Mouse (Mus musculus) stomach, postnatal 0 days (tissue): ENCODE measurements around the gene Ptgr1. TPM values are rescaled to one million over a fixed set of nuclear protein-coding genes. Genes with fewer than 3 reads are reported as not detected.

Source experiments
- ATAC-seq: fragments of 200-750 bp; cut with Nextera tagmentation; 2 replicates; pipeline ENCODE4 v1.8.0; 2017; ENCODE audit not compliant: low FRiP score, low TSS enrichment
- DNase-seq: peaks from one replicate; pipeline ENCODE4 v3.0.0-alpha.2; 2016; ENCODE audit warnings: low spot score
- H3K27ac ChIP-seq: fragments of 300-500 bp; sonication (generic); replicated peaks from 2 replicates; pipeline ENCODE4 v1.5.1; 2014; ENCODE audit warnings: mild to moderate bottlenecking, control low read depth
- H3K27me3 ChIP-seq: fragments of 300-500 bp; sonication (generic); 2 replicates; pipeline ENCODE4 v1.6.1; 2014; ENCODE audit warnings: low read length; ENCODE audit not compliant: control insufficient read depth, insufficient read depth
- H3K36me3 ChIP-seq: fragments of 300-500 bp; sonication (generic); 2 replicates; pipeline ENCODE4 v1.6.1; 2014; ENCODE audit warnings: low read length, mixed read lengths; ENCODE audit not compliant: control insufficient read depth, insufficient read depth
- H3K4me1 ChIP-seq: fragments of 300-500 bp; sonication (generic); replicated peaks from 2 replicates; pipeline ENCODE4 v1.6.1; 2014; ENCODE audit warnings: antibody characterized with exemption; ENCODE audit not compliant: control insufficient read depth, insufficient read depth
- H3K4me2 ChIP-seq: fragments of 300-500 bp; sonication (generic); replicated peaks from 2 replicates; pipeline ENCODE4 v1.6.1; 2014; ENCODE audit warnings: low read depth, mild to moderate bottlenecking, control low read depth, moderate library complexity
- H3K4me3 ChIP-seq: fragments of 300-500 bp; sonication (generic); 2 replicates; pipeline ENCODE4 v1.5.1; 2014; ENCODE audit warnings: low read depth, low read length, control low read depth
- H3K9ac ChIP-seq: fragments of 300-500 bp; sonication (generic); 2 replicates; pipeline ENCODE4 v1.6.1; 2014; ENCODE audit warnings: mild to moderate bottlenecking, low read length, control low read depth, mixed read lengths
- H3K9me3 ChIP-seq: fragments of 300-500 bp; sonication (generic); 2 replicates; pipeline ENCODE4 v1.6.1; 2016; ENCODE audit warnings: low read length; ENCODE audit not compliant: control insufficient read depth
- CTCF ChIP-seq: IDR thresholded peaks from 2 replicates; pipeline ENCODE4 v1.5.1; 2016; ENCODE audit warnings: antibody characterized with exemption, low read depth, mild to moderate bottlenecking, moderate library complexity
- EP300 ChIP-seq: optimal IDR thresholded peaks from 2 replicates; pipeline ENCODE3; 2016; ENCODE audit warnings: antibody characterized with exemption
- WGBS: fragments of 180-500 bp; shearing (Covaris S2); extraction: QIAGEN DNeasy Blood & Tissue Kit; methylation state at CpG from one replicate; pipeline ENCODE4 v1.1.7; 2014; 5-methylcytosine and 5-hydroxymethylcytosine counted together
- polyA plus RNA-seq: library from polyadenylated mRNA; unstranded; fragments of >200 nt; fragmentation: Nextera tagmentation; extraction: Ambion mirVana; gene quantifications from 2 replicates; pipeline ENCODE4 v1.2.1, GENCODE M21; 2015

Ptgr1 gene
- polyA plus RNA-seq, 1 experiment from 2014 or later: 454 TPM

DNA sequence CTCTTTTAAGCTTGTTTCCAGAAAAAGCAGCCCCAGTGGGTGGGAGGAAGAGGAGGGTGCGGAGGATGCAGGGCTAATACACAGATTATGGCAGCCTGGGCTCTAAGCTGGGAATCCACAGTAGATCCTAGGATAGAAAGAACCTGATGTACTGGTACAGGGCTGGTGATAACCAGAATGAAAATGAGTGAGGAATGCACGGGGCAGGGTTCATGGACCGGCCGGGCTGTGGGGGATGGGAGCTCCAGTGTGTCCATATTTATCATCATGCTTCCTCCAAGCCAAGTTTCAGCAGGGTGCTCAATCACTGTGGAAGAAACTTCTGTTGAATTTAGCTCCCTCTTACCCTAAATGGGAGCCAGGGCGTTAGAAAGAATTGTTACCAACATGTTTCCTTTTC is 10.2 kb upstream of the Ptgr1 start:
- H3K4me3 ChIP-seq: no peak overlapping the region
- DNase-seq: peak; percentile 77
- no peak overlapping the region for H3K4me2 ChIP-seq
- no peaks in the 10 kb centered on the region for H3K27me3 ChIP-seq
- TF ChIP-seq CTCF: no peak
- TF ChIP-seq EP300: no peak
- H3K4me1 ChIP-seq: no peaks in the 10 kb centered on the region
- WGBS: 36% methylated on average over 5 of the region's 5 CpGs
- H3K9ac ChIP-seq: no peak overlapping the region
- peak; percentile 50 for ATAC-seq
- no peaks in the 10 kb centered on the region for H3K9me3 ChIP-seq
- peak overlapping the region; percentile 56; the same call in 1 of the 2 replicates for H3K27ac ChIP-seq
- H3K36me3 ChIP-seq: no peaks in the 10 kb centered on the region

GRCm38 (mm10) chr4:58995251-58995693 is 8.4 kb upstream of the Ptgr1 start:
- no peak for TF ChIP-seq EP300
- no peak for TF ChIP-seq CTCF
- Histone ChIP-seq H3K27ac (peak overlapping the region; percentile 87), H3K36me3 (no peaks in the 10 kb centered on the region), H3K9ac (no peak overlapping the region), H3K4me2 (peak overlapping the region; percentile 18; the same call in 1 of the 2 replicates), H3K9me3 (no peaks in the 10 kb centered on the region), H3K4me3 (no peak overlapping the region), H3K27me3 (no peaks in the 10 kb centered on the region), H3K4me1 (no peaks in the 10 kb centered on the region)
- ATAC-seq (peak; percentile 64), DNase-seq (peak; percentile 67)
- WGBS: 32% methylated on average over 8 of the region's 8 CpGs

DNA sequence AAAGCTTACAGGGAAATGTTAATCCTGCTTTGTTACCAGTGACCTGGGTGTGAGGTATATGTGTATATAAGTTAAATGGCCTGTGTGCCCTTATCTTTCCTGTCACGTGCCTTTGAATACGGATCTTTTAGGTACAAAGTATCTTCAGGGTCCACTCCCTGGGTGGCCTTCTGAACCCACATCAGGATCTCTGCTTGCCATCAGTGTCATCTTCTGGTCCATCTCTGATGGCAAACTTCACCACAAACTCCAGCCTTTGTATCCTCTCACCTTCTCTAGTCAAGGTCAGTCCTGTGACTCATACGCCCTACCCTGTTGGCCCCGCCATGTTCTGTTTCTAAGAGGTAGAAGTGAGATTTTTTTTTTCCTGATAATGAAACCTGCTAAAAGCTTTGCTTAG is 7.8 kb upstream of the Ptgr1 start, which contains the start of gene Dnajc25:
Dnajc25 (plus strand) TSS at position 301 of the 400 bp plus-strand sequence.
- H3K4me2 ChIP-seq: peak within 1 kb of the TSS; percentile 18; the same call in 1 of the 2 replicates

GRCm38 (mm10) chr4:58992195-58992594 is 5.3 kb upstream of the Ptgr1 start:
- DNase-seq (no peak), ATAC-seq (no peak)
- H3K4me2 ChIP-seq: no peak overlapping the region
- no peaks in the 10 kb centered on the region for H3K9me3 ChIP-seq
- H3K4me1 ChIP-seq: no peaks in the 10 kb centered on the region
- TF ChIP-seq EP300: no peak
- TF ChIP-seq CTCF: no peak
- 60% methylated on average over 5 of the region's 5 CpGs for WGBS
- no peak overlapping the region for H3K9ac ChIP-seq
- H3K36me3 ChIP-seq: no peaks in the 10 kb centered on the region
- H3K4me3 ChIP-seq: no peak overlapping the region
- H3K27ac ChIP-seq: peak overlapping the region; percentile 56
- H3K27me3 ChIP-seq: no peaks in the 10 kb centered on the region

More for the DNA sequence above, 7.8 kb upstream of the Ptgr1 start, which contains the start of gene Dnajc25:
- Histone ChIP-seq H3K9ac (no peak within 1 kb of the TSS), H3K27ac (peak within 1 kb of the TSS; percentile 87), H3K36me3 (no peaks in the 10 kb centered on the region), H3K4me1 (no peaks in the 10 kb centered on the region), H3K4me3 (no peak within 1 kb of the TSS), H3K27me3 (no peaks in the 10 kb centered on the region), H3K9me3 (no peaks in the 10 kb centered on the region)
- WGBS: 46% methylated on average over 4 of the region's 4 CpGs
- DNase-seq (peak; percentile 57), ATAC-seq (peak; percentile 43; the same call in 1 of the 2 replicates)
- TF ChIP-seq CTCF (no peak), EP300 (no peak)

GRCm38 (mm10) chr4:58990609-58991434 is 3.9 kb upstream of the Ptgr1 start:
- no peak overlapping the region for H3K4me2 ChIP-seq
- H3K27me3 ChIP-seq: no peaks in the 10 kb centered on the region
- no peaks in the 10 kb centered on the region for H3K4me1 ChIP-seq
- WGBS: 69% methylated on average over 17 of the region's 17 CpGs
- TF ChIP-seq EP300 (no peak), CTCF (no peak)
- H3K27ac ChIP-seq: peak overlapping the region; percentile 71
- H3K9me3 ChIP-seq: no peaks in the 10 kb centered on the region
- H3K36me3 ChIP-seq: no peaks in the 10 kb centered on the region
- DNase-seq: no peak
- ATAC-seq: peak; percentile 75
- H3K4me3 ChIP-seq: no peak overlapping the region
- no peak overlapping the region for H3K9ac ChIP-seq

DNA sequence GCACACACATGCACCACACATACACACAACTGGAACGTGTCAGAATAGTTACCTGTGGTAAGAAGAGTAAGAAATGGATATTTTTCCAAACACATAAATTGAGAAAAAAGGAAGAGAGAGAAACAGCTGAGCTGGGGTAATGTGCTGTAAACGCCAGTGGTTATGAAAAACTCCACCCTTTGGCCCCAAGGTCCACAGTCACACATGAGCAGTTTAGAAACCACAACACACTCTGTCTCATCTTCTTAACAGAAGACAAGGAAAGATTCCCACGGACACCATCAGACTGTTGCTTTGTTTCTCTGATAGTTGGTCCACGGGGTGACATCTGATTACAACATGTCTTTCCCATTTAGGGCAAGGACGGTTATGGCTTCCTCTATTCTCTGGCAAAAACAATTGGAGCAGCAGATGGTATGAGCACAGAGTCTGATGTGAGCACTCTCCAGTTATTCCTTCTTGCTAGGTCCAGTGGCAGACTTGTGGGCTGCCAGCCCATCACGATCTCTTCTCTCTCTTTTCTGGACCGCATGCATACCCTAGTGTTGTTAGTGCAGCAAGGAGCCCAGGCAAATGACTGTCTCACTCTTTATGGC is 2.5 kb upstream of the Ptgr1 start:
- H3K4me2 ChIP-seq: no peak overlapping the region
- TF ChIP-seq EP300: no peak
- no peak for TF ChIP-seq CTCF
- no peak overlapping the region for H3K4me3 ChIP-seq
- DNase-seq: no peak
- WGBS: 85% methylated on average over 7 of the region's 7 CpGs
- no peaks in the 10 kb centered on the region for H3K9me3 ChIP-seq
- H3K27me3 ChIP-seq: no peaks in the 10 kb centered on the region
- no peak overlapping the region for H3K9ac ChIP-seq
- peak overlapping the region; percentile 71; the same call in 1 of the 2 replicates for H3K27ac ChIP-seq
- no peak for ATAC-seq
- no peaks in the 10 kb centered on the region for H3K4me1 ChIP-seq
- H3K36me3 ChIP-seq: no peaks in the 10 kb centered on the region
